Mouse (Mus musculus) embryonic facial prominence, embryonic 12.5 days (tissue): Measurements from ENCODE around the gene Pik3r5. TPM values are rescaled to one million over a fixed set of nuclear protein-coding genes. Genes with fewer than 3 reads are reported as not detected.

Experiments used
- ATAC-seq: fragments of 200-750 bp; cut with Nextera tagmentation; 2 replicates; pipeline ENCODE4 v1.8.0; 2017; ENCODE audit not compliant: insufficient number of reproducible peaks, insufficient read depth, low FRiP score, low TSS enrichment
- H3K27ac ChIP-seq: fragments of 300-500 bp; sonication (generic); 2 replicates; pipeline ENCODE4 v1.5.1; 2016; ENCODE audit warnings: mild to moderate bottlenecking
- H3K27me3 ChIP-seq: fragments of 300-500 bp; sonication (generic); 2 replicates; pipeline ENCODE4 v1.6.1; 2016; ENCODE audit warnings: mild to moderate bottlenecking, moderate library complexity
- H3K36me3 ChIP-seq: fragments of 300-500 bp; sonication (generic); 2 replicates; pipeline ENCODE4 v1.6.1; 2016; ENCODE audit warnings: mild to moderate bottlenecking
- H3K4me1 ChIP-seq: fragments of 300-500 bp; sonication (generic); 2 replicates; pipeline ENCODE4 v1.6.1; 2016
- H3K4me2 ChIP-seq: fragments of 300-500 bp; sonication (generic); replicated peaks from 2 replicates; pipeline ENCODE4 v1.6.1; 2016; ENCODE audit warnings: mild to moderate bottlenecking, moderate library complexity
- H3K4me3 ChIP-seq: fragments of 300-500 bp; sonication (generic); 2 replicates; pipeline ENCODE4 v1.5.1; 2016; ENCODE audit warnings: mild to moderate bottlenecking
- H3K9ac ChIP-seq: fragments of 300-500 bp; sonication (generic); 2 replicates; pipeline ENCODE4 v1.6.1; 2016; ENCODE audit warnings: mild to moderate bottlenecking, moderate library complexity
- H3K9me3 ChIP-seq: fragments of 300-500 bp; sonication (generic); 2 replicates; pipeline ENCODE4 v1.6.1; 2016; ENCODE audit warnings: mild to moderate bottlenecking, moderate library complexity
- WGBS: fragments of 180-500 bp; shearing (Covaris S2); methylation state at CpG from one replicate; pipeline ENCODE4 v1.1.7; 2016; 5-methylcytosine and 5-hydroxymethylcytosine counted together
- polyA plus RNA-seq: library from polyadenylated mRNA; unstranded; fragments of >200 nt; fragmentation: Nextera tagmentation; extraction: Ambion mirVana; gene quantifications from 2 replicates; pipeline ENCODE4 v1.2.1, GENCODE M21; 2016

Gene Pik3r5
- polyA plus RNA-seq, result 0.50 and 0.70 TPM in 2 replicates

DNA sequence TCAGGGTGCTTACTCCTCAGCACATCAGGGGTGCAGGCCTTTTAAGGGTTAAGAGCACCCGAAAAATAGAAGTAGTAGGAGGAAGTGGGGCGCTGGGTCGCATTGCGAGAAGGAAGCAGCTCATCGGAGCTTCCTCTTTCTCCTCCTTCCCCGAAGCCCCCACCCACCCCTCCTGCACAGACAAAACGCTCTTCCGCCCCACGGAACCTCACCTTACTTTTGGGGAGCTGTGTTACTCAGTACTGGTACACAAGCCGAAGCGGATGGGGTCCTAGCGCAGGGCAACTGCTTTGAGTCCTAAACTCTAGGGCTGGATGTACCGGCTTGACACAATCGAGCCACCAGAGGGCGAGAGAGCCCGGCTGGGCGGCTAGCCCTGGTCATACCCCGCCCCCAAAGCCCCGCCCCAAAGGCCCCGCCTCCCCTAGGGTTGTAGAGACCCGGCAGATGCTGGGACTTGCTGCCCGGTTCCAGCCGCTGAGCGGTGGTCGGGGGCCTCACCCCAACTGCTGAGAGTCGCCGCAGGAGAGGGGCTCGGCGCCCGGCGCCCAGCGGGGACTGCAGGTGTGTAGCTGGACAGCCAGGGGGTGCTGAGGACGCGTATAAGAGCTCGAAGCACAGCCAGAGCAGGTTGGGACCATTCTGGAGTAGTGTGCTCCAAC is at the start of gene Pik3r5:
Gene Pik3r5, plus strand, starts transcription at position 423 of the 662 bp plus-strand sequence.
- Histone ChIP-seq H3K9ac (peak within 1 kb of the TSS; percentile 47), H3K27ac (no peak within 1 kb of the TSS), H3K4me3 (peak within 1 kb of the TSS; percentile 49), H3K27me3 (peaks cover 30% of the 10 kb centered on the region), H3K36me3 (no peaks in the 10 kb centered on the region), H3K9me3 (no peaks in the 10 kb centered on the region), H3K4me1 (peaks cover 11% of the 10 kb centered on the region), H3K4me2 (peak within 1 kb of the TSS; percentile 59)
- ATAC-seq, result peak; percentile 84
- WGBS, result 9% methylated on average over 35 of the region's 35 CpGs

DNA sequence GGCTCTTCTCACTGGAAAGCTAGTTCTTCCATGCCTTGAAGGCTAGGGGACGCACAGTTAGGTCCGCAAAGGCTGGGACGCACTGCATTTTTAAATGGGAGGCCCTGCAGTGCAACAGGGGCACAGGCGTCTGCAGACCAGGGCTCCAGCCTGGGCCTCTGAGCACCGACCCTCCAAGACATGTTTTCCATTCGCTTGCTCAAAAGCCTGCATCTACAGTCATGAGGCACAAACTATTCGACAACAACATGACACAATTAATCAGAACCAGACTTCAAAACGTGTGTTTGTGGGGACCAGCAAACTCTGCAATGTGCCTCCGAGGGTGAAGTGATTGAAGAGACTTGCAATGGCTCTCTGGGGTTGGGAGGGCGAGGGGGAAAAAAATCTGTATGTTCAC is 48.4 kb upstream of the Pik3r5 start:
- no peaks in the 10 kb centered on the region for H3K36me3 ChIP-seq
- ATAC-seq, result no peak
- H3K9ac ChIP-seq, result no peak overlapping the region
- WGBS, result 6% methylated on average over 10 of the region's 10 CpGs
- H3K4me3 ChIP-seq, result peak overlapping the region; percentile 16
- H3K4me1 ChIP-seq, result peaks cover 45% of the 10 kb centered on the region
- H3K27me3 ChIP-seq, result peaks cover 63% of the 10 kb centered on the region
- no peak overlapping the region for H3K27ac ChIP-seq
- no peaks in the 10 kb centered on the region for H3K9me3 ChIP-seq
- H3K4me2 ChIP-seq, result peak overlapping the region; percentile 86; the same call in 1 of the 2 replicates

DNA sequence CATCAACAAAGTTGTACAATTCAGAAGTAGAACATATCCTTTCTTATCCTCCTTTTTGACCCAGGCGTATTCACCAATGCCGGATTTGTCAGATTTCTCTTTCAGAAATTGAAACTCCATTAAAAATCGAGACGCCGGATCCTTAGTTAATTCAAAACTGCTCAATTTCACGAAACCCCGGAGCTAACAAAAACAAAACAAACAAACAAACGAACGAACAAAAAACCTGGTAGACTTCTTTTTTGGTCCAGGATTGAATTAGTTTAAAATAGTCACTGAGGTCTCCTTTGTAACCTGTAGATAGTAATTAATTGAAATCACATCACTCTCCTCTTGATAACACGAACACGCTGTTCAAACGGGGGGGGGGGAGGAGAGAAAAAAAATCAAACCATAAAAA is 47.8 kb upstream of the Pik3r5 start:
- no peak overlapping the region for H3K9ac ChIP-seq
- 3% methylated on average over 12 of the region's 12 CpGs for WGBS
- no peak for ATAC-seq
- H3K36me3 ChIP-seq, result no peaks in the 10 kb centered on the region
- no peaks in the 10 kb centered on the region for H3K9me3 ChIP-seq
- peaks cover 69% of the 10 kb centered on the region for H3K27me3 ChIP-seq
- peaks cover 39% of the 10 kb centered on the region for H3K4me1 ChIP-seq
- no peak overlapping the region for H3K27ac ChIP-seq
- H3K4me2 ChIP-seq, result peak overlapping the region; percentile 86
- peak overlapping the region; percentile 69 for H3K4me3 ChIP-seq

DNA sequence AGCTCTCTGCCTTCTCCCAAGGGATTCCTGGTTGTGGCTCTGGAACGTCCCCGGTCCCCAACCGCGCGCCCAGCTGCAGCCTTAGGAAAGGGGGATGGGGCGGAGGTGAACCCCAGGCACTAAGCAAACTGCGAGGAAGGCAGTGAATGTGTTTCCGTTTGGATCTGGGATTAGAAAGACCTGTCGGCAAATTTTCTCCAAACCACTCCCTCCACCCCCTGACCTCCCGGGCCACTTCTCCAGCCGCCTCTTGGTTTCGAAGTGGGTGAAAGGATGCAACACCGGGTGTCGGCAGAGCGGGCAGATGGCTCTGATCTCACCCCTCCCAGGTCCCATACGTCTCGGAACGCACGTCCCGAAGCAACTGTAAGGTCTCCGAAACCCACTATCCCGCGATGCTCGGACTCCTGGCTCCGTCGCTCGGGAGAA is 47.3 kb upstream of the Pik3r5 start:
- Histone ChIP-seq H3K9ac (peak overlapping the region; percentile 70), H3K27me3 (peaks cover 73% of the 10 kb centered on the region), H3K4me2 (peak overlapping the region; percentile 86), H3K27ac (no peak overlapping the region), H3K9me3 (no peaks in the 10 kb centered on the region), H3K4me1 (peaks cover 35% of the 10 kb centered on the region), H3K4me3 (peak overlapping the region; percentile 69), H3K36me3 (no peaks in the 10 kb centered on the region)
- WGBS, result under 1% methylated on average over 27 of the region's 27 CpGs
- no peak for ATAC-seq

DNA sequence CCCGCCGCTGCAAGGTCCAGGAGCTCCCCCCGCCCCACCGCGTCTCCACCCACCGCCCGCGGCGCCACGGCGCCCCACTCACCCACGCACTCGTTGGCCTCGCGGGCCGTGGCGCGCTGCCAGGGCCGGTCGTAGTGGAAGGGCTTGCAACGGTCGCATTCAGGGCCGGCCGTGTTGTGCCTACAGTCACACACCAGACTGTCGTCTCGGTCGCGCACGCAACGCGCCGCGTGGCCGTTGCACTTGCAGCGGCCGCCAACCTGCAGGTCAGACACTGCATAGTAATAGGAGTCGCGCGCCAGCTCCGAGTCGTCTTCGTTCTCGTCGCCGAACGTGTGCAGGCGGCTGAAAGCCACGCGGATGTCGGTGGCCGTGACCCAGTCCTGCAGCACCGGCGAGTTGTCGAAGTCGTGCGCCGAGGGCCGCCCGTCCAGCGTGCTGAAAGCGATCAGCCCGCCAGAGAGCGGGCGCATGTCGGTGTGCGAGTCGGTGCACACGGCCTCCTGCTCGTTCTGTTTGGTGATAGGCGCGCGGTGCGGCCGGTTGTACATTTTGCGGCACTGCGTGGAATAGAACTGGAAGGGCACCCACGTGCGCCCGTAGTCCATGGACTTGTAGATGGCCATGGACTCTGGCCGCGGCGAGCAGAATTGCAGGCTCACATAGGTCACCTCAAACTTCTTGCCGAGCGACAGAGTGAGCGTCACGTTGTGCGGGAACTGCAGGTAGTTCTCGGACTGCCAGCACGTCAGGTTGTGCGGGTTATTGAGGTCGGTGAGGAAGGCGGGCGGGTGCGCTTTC is 46.7 kb upstream of the Pik3r5 start:
- peaks cover 31% of the 10 kb centered on the region for H3K4me1 ChIP-seq
- H3K27ac ChIP-seq, result no peak overlapping the region
- H3K9me3 ChIP-seq, result no peaks in the 10 kb centered on the region
- ATAC-seq, result no peak
- H3K4me2 ChIP-seq, result peak overlapping the region; percentile 86
- H3K36me3 ChIP-seq, result no peaks in the 10 kb centered on the region
- H3K4me3 ChIP-seq, result peak overlapping the region; percentile 69
- 1% methylated on average over 94 of the region's 94 CpGs for WGBS
- H3K27me3 ChIP-seq, result peaks cover 79% of the 10 kb centered on the region
- peak overlapping the region; percentile 70 for H3K9ac ChIP-seq

DNA sequence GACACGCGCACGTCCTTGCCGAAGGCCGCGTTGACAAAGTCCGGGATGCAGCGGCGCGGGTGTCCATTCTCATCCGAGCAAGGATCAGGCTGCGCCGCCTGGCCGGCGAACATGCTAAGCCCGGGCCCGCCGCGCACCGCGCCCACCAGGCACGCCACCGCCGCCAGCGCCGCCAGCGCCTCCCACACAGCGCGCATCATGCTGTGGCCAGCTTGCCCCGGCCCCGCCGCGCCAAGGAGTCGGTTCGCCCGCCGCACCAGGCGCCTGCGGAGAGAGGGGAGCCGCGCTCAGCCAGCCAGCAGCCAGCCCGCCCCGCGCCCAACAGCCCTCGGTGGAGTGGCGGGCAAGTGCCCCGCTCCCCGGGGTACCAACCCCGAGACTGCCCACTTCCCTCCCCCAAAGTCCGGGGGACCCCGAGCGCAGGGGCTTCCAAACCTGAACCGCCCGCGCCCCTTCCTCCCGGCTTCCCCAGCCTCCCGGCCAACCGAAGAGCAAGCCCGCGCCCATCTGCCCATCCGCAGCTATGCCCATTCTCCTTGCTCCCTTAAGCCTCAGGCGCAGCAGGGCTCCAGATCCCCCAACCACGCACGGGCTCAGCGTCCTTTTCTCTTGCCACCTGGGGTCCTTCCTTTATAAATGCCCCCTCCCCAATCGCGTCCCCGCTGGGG is 45.9 kb upstream of the Pik3r5 start:
- peak overlapping the region; percentile 86 for H3K4me2 ChIP-seq
- H3K9me3 ChIP-seq, result no peaks in the 10 kb centered on the region
- no peaks in the 10 kb centered on the region for H3K36me3 ChIP-seq
- H3K4me1 ChIP-seq, result peaks cover 38% of the 10 kb centered on the region
- H3K4me3 ChIP-seq, result peak overlapping the region; percentile 69
- peak overlapping the region; percentile 70 for H3K9ac ChIP-seq
- H3K27ac ChIP-seq, result peak overlapping the region; percentile 70
- ATAC-seq, result 0 out of 2 replicates have a peak, but pooled peaks have one; percentile 13
- WGBS, result under 1% methylated on average over 61 of the region's 68 CpGs
- H3K27me3 ChIP-seq, result peaks cover 87% of the 10 kb centered on the region

DNA sequence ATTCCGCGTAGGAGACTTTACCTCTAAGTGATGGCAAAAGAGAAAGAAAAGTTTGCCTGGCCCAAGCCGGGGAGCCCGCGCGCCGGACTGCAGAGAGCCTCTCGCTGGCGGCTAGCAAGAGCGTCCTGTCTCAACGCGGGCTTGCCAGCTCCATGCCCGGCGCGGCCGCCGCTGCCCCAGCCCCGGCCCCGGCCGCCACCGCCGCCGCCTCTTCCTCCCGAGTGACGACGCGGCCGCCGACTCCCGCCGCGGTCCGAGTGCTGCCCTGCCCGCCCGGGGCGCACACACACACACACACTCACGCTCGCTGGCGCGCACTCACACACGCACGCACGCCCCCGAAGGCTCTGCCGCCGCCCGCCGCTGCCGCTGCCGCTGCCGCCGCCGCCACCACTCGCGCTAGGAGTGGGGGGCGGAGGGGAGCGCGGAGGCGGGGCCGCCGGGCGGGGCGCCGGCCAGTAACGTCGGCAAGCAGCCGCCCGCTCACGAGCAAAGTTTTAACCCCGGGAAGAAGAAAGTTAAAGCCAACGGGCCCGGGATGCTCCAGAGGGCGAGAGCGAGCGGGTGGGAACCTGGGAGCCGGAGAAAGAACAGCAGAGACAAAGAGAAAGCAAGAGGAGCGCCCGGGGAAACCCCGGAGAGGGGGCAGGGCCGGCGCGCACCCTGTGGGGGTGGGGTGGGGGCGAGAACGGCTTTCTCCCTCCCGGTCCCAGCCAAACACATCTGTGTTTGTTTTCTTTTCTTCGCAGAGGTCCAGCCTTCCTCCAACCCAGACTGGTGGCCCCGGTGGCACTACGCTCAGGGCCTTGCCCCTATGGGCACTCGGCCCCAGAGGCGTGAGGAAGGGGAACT is 45.1 kb upstream of the Pik3r5 start:
- H3K4me2 ChIP-seq, result peak overlapping the region; percentile 86
- 1% methylated on average over 83 of the region's 90 CpGs for WGBS
- peaks cover 35% of the 10 kb centered on the region for H3K4me1 ChIP-seq
- peaks cover 88% of the 10 kb centered on the region for H3K27me3 ChIP-seq
- H3K9me3 ChIP-seq, result no peaks in the 10 kb centered on the region
- peak overlapping the region; percentile 70 for H3K9ac ChIP-seq
- ATAC-seq, result peak; percentile 48; the same call in 1 of the 2 replicates
- H3K4me3 ChIP-seq, result peak overlapping the region; percentile 69
- peak overlapping the region; percentile 70 for H3K27ac ChIP-seq
- H3K36me3 ChIP-seq, result no peaks in the 10 kb centered on the region

DNA sequence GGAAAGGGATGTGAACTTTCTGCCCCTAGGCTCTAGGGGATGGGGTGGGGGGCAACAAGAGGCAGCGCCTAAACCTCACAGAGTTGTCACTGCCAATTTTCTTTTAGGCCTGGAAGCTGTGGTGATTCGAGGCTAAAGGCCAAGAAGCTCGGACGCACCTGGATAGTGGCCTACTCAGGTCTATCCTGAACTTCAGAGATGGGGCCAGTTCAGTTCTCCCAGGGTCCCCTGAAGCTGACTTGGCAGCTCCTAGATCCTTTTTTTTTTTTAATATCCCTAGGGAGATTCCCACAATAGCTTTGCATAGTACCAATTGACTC is 44.5 kb upstream of the Pik3r5 start:
- WGBS, result 13% methylated on average over 4 of the region's 4 CpGs
- ATAC-seq, result no peak
- Histone ChIP-seq H3K27me3 (peaks cover 89% of the 10 kb centered on the region), H3K4me2 (peak overlapping the region; percentile 86), H3K4me3 (peak overlapping the region; percentile 69), H3K27ac (0 out of 2 replicates have a peak overlapping the region, but pooled peaks have one; percentile 70), H3K4me1 (peaks cover 35% of the 10 kb centered on the region), H3K9me3 (no peaks in the 10 kb centered on the region), H3K9ac (peak overlapping the region; percentile 70), H3K36me3 (no peaks in the 10 kb centered on the region)

DNA sequence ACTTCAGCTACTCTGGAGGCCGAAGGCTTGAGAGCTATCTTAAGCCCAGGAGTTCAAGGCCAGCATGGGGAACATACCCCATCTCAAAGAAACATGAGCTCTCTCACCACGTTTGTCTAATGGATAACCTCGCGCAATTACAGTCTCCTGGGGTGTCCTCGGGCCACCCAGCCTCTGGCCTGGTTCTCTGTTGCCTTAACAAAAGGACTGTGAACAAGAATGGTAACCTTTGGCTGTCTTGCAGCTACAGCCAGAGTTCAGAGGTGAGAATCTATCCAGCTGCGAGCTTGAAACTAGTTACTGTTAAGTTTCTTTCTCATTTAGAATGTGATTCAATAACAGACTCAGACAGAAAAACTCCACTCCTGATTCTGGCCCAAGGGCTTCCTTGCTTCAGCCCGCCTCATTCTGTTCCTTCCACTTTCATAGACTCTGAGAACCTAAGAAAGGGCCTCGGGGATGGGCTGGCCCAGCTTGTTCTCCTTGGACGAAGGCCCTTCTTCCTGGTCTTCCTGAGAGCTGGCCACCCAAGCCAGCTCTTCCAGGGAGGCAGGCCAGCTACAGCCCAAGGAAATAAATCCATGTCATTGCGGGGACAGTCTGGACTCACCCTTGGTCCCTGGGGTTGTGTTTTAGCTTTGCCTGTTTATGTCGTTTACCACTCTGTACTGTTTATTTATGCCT is 43.8 kb upstream of the Pik3r5 start:
- ATAC-seq, result no peak
- H3K4me1 ChIP-seq, result peaks cover 35% of the 10 kb centered on the region
- H3K4me3 ChIP-seq, result no peak overlapping the region
- no peaks in the 10 kb centered on the region for H3K36me3 ChIP-seq
- no peaks in the 10 kb centered on the region for H3K9me3 ChIP-seq
- H3K9ac ChIP-seq, result no peak overlapping the region
- no peak overlapping the region for H3K4me2 ChIP-seq
- H3K27me3 ChIP-seq, result peaks cover 91% of the 10 kb centered on the region
- H3K27ac ChIP-seq, result no peak overlapping the region
- 32% methylated on average over 11 of the region's 11 CpGs for WGBS

DNA sequence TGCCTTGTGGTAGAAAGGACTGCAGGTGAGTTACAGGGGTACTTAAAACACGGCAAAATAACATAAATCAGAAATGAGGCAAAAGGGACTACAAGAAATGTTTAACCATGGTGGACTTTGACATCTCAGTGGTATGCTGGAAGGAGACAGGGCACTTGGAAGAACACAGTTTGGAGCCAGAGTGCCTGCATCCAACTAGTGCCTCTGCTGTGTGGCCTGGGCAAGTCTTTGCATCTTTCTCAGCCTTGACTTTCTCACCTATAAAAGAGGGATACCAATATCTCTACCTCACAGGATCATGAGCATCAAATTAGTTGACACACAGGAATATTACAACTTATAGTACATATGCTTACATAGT is 43.3 kb upstream of the Pik3r5 start:
- Histone ChIP-seq H3K4me2 (no peak overlapping the region), H3K27ac (no peak overlapping the region), H3K36me3 (no peaks in the 10 kb centered on the region), H3K4me3 (no peak overlapping the region), H3K27me3 (peaks cover 88% of the 10 kb centered on the region), H3K9ac (no peak overlapping the region), H3K4me1 (peaks cover 31% of the 10 kb centered on the region), H3K9me3 (no peaks in the 10 kb centered on the region)
- WGBS, result 26% methylated on average over 1 of the region's 1 CpGs
- no peak for ATAC-seq
